Mouse (Mus musculus): ENCODE measurements around the gene 4930524N10Rik. TPM values are rescaled to one million over a fixed set of nuclear protein-coding genes. Genes with fewer than 3 reads are reported as not detected.

Gene 4930524N10Rik
- total RNA-seq (2014; rRNA removed) (not detected in 2 replicates), polyA plus RNA-seq (2015; fragmentation: Nextera tagmentation; extraction: Ambion mirVana) (not detected in 2 replicates)

- WGBS, result 29% methylated on average over 1 of the region's 1 CpGs
- Histone ChIP-seq H3K27ac (ENCODE audit: low read depth, low read length) (no peak within 1 kb of the TSS), H3K27me3 (ENCODE audit: insufficient read depth, low read length) (no peaks in the 10 kb centered on the region), H3K4me3 (ENCODE audit: low read depth, low read length) (no peak within 1 kb of the TSS), H3K4me1 (ENCODE audit: insufficient read depth, low read length) (no peaks in the 10 kb centered on the region), H3K9me3 (ENCODE audit: low read length) (no peaks in the 10 kb centered on the region), H3K36me3 (ENCODE audit: insufficient read depth, low read length) (no peaks in the 10 kb centered on the region), H3K9ac (replicated peaks; ENCODE audit: low read length, poor library complexity, severe bottlenecking) (no peak within 1 kb of the TSS), H3K4me2 (ENCODE audit: low read depth, low read length, poor library complexity, severe bottlenecking) (no peak within 1 kb of the TSS)
- TF ChIP-seq CTCF (IDR thresholded peaks at IDR 0.05), result no peak
- no peak for DNase-seq (ENCODE audit: low spot score)
- ATAC-seq (ENCODE audit: low FRiP score), result no peak
Observed at GRCm38 (mm10) chrX:154343292-154343691, at the start of gene 4930524N10Rik. 4930524N10Rik (minus strand) TSS chrX:154343392.

- Histone ChIP-seq H3K9ac (replicated peaks; ENCODE audit: low read length, poor library complexity, severe bottlenecking) (no peak overlapping the region), H3K4me1 (ENCODE audit: insufficient read depth, low read length) (no peaks in the 10 kb centered on the region), H3K27ac (ENCODE audit: low read depth, low read length) (no peak overlapping the region), H3K36me3 (ENCODE audit: insufficient read depth, low read length) (no peaks in the 10 kb centered on the region), H3K4me3 (ENCODE audit: low read depth, low read length) (no peak overlapping the region), H3K9me3 (ENCODE audit: low read length) (peaks cover 3% of the 10 kb centered on the region; the same call in 1 of the 2 replicates), H3K4me2 (ENCODE audit: low read depth, low read length, poor library complexity, severe bottlenecking) (no peak overlapping the region), H3K27me3 (ENCODE audit: insufficient read depth, low read length) (no peaks in the 10 kb centered on the region)
- ATAC-seq (ENCODE audit: low FRiP score) (no peak), DNase-seq (ENCODE audit: low spot score) (no peak)
- WGBS, result 61% methylated on average over 3 of the region's 3 CpGs
- no peak for TF ChIP-seq CTCF (IDR thresholded peaks at IDR 0.05)
Observed at GRCm38 (mm10) chrX:154350042-154350441, 6.8 kb upstream of the 4930524N10Rik start.

- Histone ChIP-seq H3K27me3 (ENCODE audit: insufficient read depth, low read length) (no peaks in the 10 kb centered on the region), H3K36me3 (ENCODE audit: insufficient read depth, low read length) (no peaks in the 10 kb centered on the region), H3K4me2 (ENCODE audit: low read depth, low read length, poor library complexity, severe bottlenecking) (no peak overlapping the region), H3K4me3 (ENCODE audit: low read depth, low read length) (no peak overlapping the region), H3K4me1 (ENCODE audit: insufficient read depth, low read length) (no peaks in the 10 kb centered on the region), H3K9me3 (ENCODE audit: low read length) (peaks cover 3% of the 10 kb centered on the region; the same call in 1 of the 2 replicates), H3K27ac (ENCODE audit: low read depth, low read length) (no peak overlapping the region), H3K9ac (replicated peaks; ENCODE audit: low read length, poor library complexity, severe bottlenecking) (no peak overlapping the region)
- TF ChIP-seq CTCF (IDR thresholded peaks at IDR 0.05), result no peak
- DNase-seq (ENCODE audit: low spot score) (no peak), ATAC-seq (ENCODE audit: low FRiP score) (no peak)
- 83% methylated on average over 7 of the region's 7 CpGs for WGBS
Observed at GRCm38 (mm10) chrX:154349302-154350041, 6.3 kb upstream of the 4930524N10Rik start.

- H3K9ac ChIP-seq (replicated peaks; ENCODE audit: low read length, poor library complexity, severe bottlenecking), result no peak overlapping the region
- H3K36me3 ChIP-seq (ENCODE audit: insufficient read depth, low read length), result no peaks in the 10 kb centered on the region
- H3K27me3 ChIP-seq (ENCODE audit: insufficient read depth, low read length), result no peaks in the 10 kb centered on the region
- ATAC-seq (ENCODE audit: low FRiP score), result no peak
- H3K4me1 ChIP-seq (ENCODE audit: insufficient read depth, low read length), result no peaks in the 10 kb centered on the region
- peaks cover 3% of the 10 kb centered on the region; the same call in 1 of the 2 replicates for H3K9me3 ChIP-seq (ENCODE audit: low read length)
- no peak for DNase-seq (ENCODE audit: low spot score)
- H3K27ac ChIP-seq (ENCODE audit: low read depth, low read length), result no peak overlapping the region
- no peak for TF ChIP-seq CTCF (IDR thresholded peaks at IDR 0.05)
- H3K4me3 ChIP-seq (ENCODE audit: low read depth, low read length), result no peak overlapping the region
- H3K4me2 ChIP-seq (ENCODE audit: low read depth, low read length, poor library complexity, severe bottlenecking), result no peak overlapping the region
- WGBS, result 77% methylated on average over 3 of the region's 3 CpGs
Observed at GRCm38 (mm10) chrX:154347933-154348332, 4.7 kb upstream of the 4930524N10Rik start.

Other genes starting within 250 kb of the 4930524N10Rik start
- not detected in 2 replicates for gene Gm15140, start 222.7 kb downstream of the 4930524N10Rik start, total RNA-seq (2014; rRNA removed)
- not detected in 2 replicates for gene Gm15140, start 222.7 kb downstream of the 4930524N10Rik start, polyA plus RNA-seq (2015; fragmentation: Nextera tagmentation; extraction: Ambion mirVana)
- gene Samt4, start 138.6 kb upstream of the 4930524N10Rik start, total RNA-seq (2014; rRNA removed), result not detected in 2 replicates
- gene Samt4, start 138.6 kb upstream of the 4930524N10Rik start, polyA plus RNA-seq (2015; fragmentation: Nextera tagmentation; extraction: Ambion mirVana), result not detected in 2 replicates
- gene Samt2, start 236.0 kb upstream of the 4930524N10Rik start, total RNA-seq (2014; rRNA removed), result not detected in 2 replicates
- not detected in 2 replicates for gene Samt2, start 236.0 kb upstream of the 4930524N10Rik start, polyA plus RNA-seq (2015; fragmentation: Nextera tagmentation; extraction: Ambion mirVana)